ENCODE assay signal across 8 mouse cellular contexts in the genomic region with DNA sequence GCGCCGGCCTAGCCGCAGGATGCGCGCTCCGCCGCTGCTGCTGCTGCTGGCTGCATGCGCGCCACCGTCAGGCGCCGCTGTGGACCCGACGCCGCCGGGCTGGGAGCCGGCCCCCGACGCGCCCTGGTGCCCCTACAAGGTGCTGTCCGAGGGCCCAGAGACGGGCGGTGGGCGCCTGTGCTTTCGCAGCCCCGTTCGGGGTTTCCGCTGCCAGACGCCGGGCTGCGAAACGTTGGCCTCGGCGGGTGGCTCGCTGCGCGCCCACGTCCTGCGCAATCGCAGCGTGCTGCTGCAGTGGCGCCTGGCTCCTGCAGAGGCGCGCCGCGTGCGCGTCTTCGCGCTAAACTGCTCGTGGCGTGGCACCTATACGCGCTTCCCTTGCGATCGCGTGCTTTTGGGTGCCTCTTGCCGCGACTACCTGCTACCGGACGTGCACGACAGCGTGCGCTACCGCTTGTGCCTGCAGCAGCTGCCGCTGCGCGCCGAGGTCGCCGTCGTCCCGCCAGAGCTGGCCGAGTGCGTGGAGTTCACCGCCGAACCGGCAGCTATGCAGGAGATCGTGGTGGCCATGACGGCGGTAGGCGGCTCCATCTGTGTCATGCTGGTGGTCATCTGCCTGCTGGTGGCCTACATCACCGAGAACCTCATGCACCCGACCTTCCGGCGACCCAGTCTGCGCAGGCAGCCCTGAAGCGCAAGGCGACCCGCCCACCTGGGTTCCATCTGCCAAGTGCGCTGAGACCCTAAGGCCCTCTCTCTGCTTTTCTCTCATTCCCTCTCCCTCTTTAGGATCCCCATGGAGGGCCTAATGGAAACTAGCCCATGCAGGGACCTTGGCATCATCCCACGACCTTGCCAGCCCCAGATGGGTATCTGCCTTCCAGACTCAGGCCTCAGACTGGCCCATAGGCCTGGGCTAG. TPM values are rescaled to one million over a fixed set of nuclear protein-coding genes. Genes with fewer than 3 reads are reported as not detected.
A peak's percentile ranks its signal among the peaks of the same experiment; 100 is the strongest.
DNase-seq lines count a peak whose midpoint lies in the region; ATAC-seq and TF ChIP-seq lines count a peak whose summit lies in the region.

No protein-coding gene starts in this region.

- no peaks in the 10 kb centered on the region for H3K27me3 ChIP-seq in intestine, embryonic 15.5 days (replicated peaks)

- DNase-seq in adrenal gland, adult (ENCODE audit: inconsistent age in 2 of 2, low spot score in 1 of 2): peak; percentile 77 to 91
- peak; percentile 63 for DNase-seq in gastrocnemius, postnatal 14 days
- peak; percentile 85 to 89 for DNase-seq in left cerebral cortex, postnatal 36 days (ENCODE audit: low spot score in 2 of 2)
- peak; percentile 66 for DNase-seq in mesoderm, embryonic 11.5 days (ENCODE audit: low read depth, low spot score)
- DNase-seq in right cerebral cortex, postnatal 14 days: peak; percentile 82
- DNase-seq in urinary bladder, postnatal 36 days (ENCODE audit: low spot score in 2 of 2): peak; percentile 54 to 57

- TF ChIP-seq CTCF in cortical plate, adult 2 months (IDR thresholded peaks at IDR 0.05; ENCODE audit: extremely low read depth, insufficient read depth, low read length): peak; percentile 18; the same call in 1 of the 2 replicates

- peak overlapping the region; percentile 72 for H3K9ac ChIP-seq in intestine, embryonic 15.5 days

- H3K4me3 ChIP-seq in cortical plate, adult 2 months (ENCODE audit: insufficient read depth, low read length): peak overlapping the region; percentile 87
- peak overlapping the region; percentile 70 for H3K4me3 ChIP-seq in intestine, embryonic 15.5 days (replicated peaks)

- H3K36me3 ChIP-seq in intestine, embryonic 15.5 days: no peaks in the 10 kb centered on the region

- TF ChIP-seq POLR2A in cortical plate, adult 2 months (IDR thresholded peaks at IDR 0.05; ENCODE audit: extremely low read depth, insufficient read depth, low read length): peak; percentile 71

- H3K4me2 ChIP-seq in intestine, embryonic 15.5 days (replicated peaks): peak overlapping the region; percentile 97

- peak overlapping the region; percentile 98 for H3K27ac ChIP-seq in cortical plate, adult 2 months (ENCODE audit: insufficient read depth, low read length)
- H3K27ac ChIP-seq in intestine, embryonic 15.5 days: peak overlapping the region; percentile 55; the same call in 1 of the 2 replicates

- H3K4me1 ChIP-seq in cortical plate, adult 2 months (ENCODE audit: control insufficient read depth, insufficient read depth, low read length): peaks cover 4% of the 10 kb centered on the region; the same call in 1 of the 2 replicates
- H3K4me1 ChIP-seq in intestine, embryonic 15.5 days (replicated peaks): peaks cover 18% of the 10 kb centered on the region

- no peaks in the 10 kb centered on the region for H3K9me3 ChIP-seq in intestine, embryonic 15.5 days

- intact Hi-C loops in gastrocnemius, postnatal 14 days (cut with DNase I; ENCODE audit: low total_unique reads): no loop called here
- intact Hi-C loops in left cerebral cortex, postnatal 36 days (cut with DNase I): loop anchor here (1.0 kb wide), 1 partner anchor 25 kb away; the partner anchor contains the start of gene Mib2

- peak; percentile 77 for ATAC-seq in intestine, embryonic 15.5 days

- WGBS in intestine, embryonic 15.5 days: 1% methylated on average over 87 of the region's 92 CpGs

RNA-seq across cellular contexts. Expression of gene Fndc10, which starts 0.6 kb away (rescaled TPM):
- polyA plus RNA-seq in cortical plate, adult 2 months (2012; rRNA removed): 42.8 and 45.8 TPM in 2 replicates
- 1 to 10 TPM; 2.8 to 3.9 TPM for total RNA-seq in gastrocnemius, postnatal 14 days (2021)
- 6.1 and 7.6 TPM in 2 replicates for polyA plus RNA-seq in intestine, embryonic 15.5 days (2015; fragmentation: Nextera tagmentation; extraction: Ambion mirVana)
- 10 to 100 TPM; 26.4 to 35.9 TPM for total RNA-seq in left cerebral cortex, postnatal 36 days (2021)

RNA-seq across cellular contexts. Expression of gene Ssu72, which starts 9.9 kb away (rescaled TPM):
- polyA plus RNA-seq in cortical plate, adult 2 months (2012; rRNA removed): 131 and 138 TPM in 2 replicates
- total RNA-seq in gastrocnemius, postnatal 14 days (2021): 10 to 100 TPM; 42.6 TPM
- 150 and 153 TPM in 2 replicates for polyA plus RNA-seq in intestine, embryonic 15.5 days (2015; fragmentation: Nextera tagmentation; extraction: Ambion mirVana)
- total RNA-seq in left cerebral cortex, postnatal 36 days (2021): 100 to 1,000 TPM in 1 of 2 experiments, 10 to 100 TPM in 1; 87.0 to 104 TPM

RNA-seq across cellular contexts. Expression of gene Mib2, which starts 25.7 kb away (rescaled TPM):
- 153 and 169 TPM in 2 replicates for polyA plus RNA-seq in cortical plate, adult 2 months (2012; rRNA removed)
- total RNA-seq in gastrocnemius, postnatal 14 days (2021): 10 to 100 TPM; 11.3 to 13.3 TPM
- 17.8 and 22.6 TPM in 2 replicates for polyA plus RNA-seq in intestine, embryonic 15.5 days (2015; fragmentation: Nextera tagmentation; extraction: Ambion mirVana)
- 100 to 1,000 TPM; 113 to 122 TPM for total RNA-seq in left cerebral cortex, postnatal 36 days (2021)

RNA-seq across cellular contexts. Expression of gene Tmem240, which starts 39.9 kb away (rescaled TPM):
- polyA plus RNA-seq in cortical plate, adult 2 months (2012; rRNA removed): 68.5 and 70.6 TPM in 2 replicates
- under 1 TPM; 0.57 to 0.66 TPM for total RNA-seq in gastrocnemius, postnatal 14 days (2021)
- polyA plus RNA-seq in intestine, embryonic 15.5 days (2015; fragmentation: Nextera tagmentation; extraction: Ambion mirVana): 0.80 and 0.84 TPM in 2 replicates
- 10 to 100 TPM; 55.5 to 62.2 TPM for total RNA-seq in left cerebral cortex, postnatal 36 days (2021)

RNA-seq across cellular contexts. Expression of gene Mmp23, which starts 41.6 kb away (rescaled TPM):
- polyA plus RNA-seq in cortical plate, adult 2 months (2012; rRNA removed): 5.9 and 6.0 TPM in 2 replicates
- 10 to 100 TPM in 1 of 2 experiments, 1 to 10 TPM in 1; 8.0 to 11.4 TPM for total RNA-seq in gastrocnemius, postnatal 14 days (2021)
- polyA plus RNA-seq in intestine, embryonic 15.5 days (2015; fragmentation: Nextera tagmentation; extraction: Ambion mirVana): 36.8 and 38.0 TPM in 2 replicates
- total RNA-seq in left cerebral cortex, postnatal 36 days (2021): 1 to 10 TPM; 1.1 to 5.3 TPM

Comparison
In these comparisons a context has a peak if more than half of its experiments do, and no peak if none do; other contexts are left out.
1. Peak in every context shown above with its lines: DNase-seq, ATAC-seq, H3K4me3 ChIP-seq and H3K27ac ChIP-seq.
2. RNA of gene Fndc10, which starts 0.6 kb away (total RNA-seq): 26.4 to 35.9 TPM in left cerebral cortex, postnatal 36 days; 2.8 to 3.9 TPM in gastrocnemius, postnatal 14 days; every median in the first group is over 4 times any median in the second.
3. RNA of gene Mib2, which starts 25.7 kb away (total RNA-seq): 113 to 122 TPM in left cerebral cortex, postnatal 36 days; 11.3 to 13.3 TPM in gastrocnemius, postnatal 14 days; every median in the first group is over 4 times any median in the second.